Mouse (Mus musculus): ENCODE data around the gene Dync2h1. TPM values are rescaled to one million over a fixed set of nuclear protein-coding genes. Genes with fewer than 3 reads are reported as not detected.
"Not testable (repeated sequence)": the region's sequence is repeated elsewhere in the genome, so short reads cannot be mapped to it uniquely, and the experiment has no call there.

Gene Dync2h1
- total RNA-seq, 2 experiments from 2014 or later: 1.7 to 2.1 TPM

DNA sequence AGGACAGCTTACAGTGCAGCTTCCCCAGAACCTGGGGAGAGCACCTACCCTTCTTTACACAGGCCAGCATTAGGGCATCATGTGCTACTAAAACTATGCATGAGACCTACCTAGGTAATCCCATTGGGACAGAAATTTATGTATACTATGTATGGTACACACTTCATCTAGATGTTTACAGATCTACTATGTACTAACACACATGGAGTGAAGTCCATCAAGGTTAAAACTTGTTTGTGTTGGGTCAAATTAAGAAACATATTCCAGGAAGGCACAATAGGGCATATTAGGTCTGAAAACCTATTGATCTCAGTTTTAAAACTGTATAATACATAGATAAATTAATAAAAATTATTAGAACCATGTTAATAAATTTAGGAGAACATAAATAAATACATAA is 168.6 kb downstream of the Dync2h1 start:
- DNase-seq: no peak

DNA sequence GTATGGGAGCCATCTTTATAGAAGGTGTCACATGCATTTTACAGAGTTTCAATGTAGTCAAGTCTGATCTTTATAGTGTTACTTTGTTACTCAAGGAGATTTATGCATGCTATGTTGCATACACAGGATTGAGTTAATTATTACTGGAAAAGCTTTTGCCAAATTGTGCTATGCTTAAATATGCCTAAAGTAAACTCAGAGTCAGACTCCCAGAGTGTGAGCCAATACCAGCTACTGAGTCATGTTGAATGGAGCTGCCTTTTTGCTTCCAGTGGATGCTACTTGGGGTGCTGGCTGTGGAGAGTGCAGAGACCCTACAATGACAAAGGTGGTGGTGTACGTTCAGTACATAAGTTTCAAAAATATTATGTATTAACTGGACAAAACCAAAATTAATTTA is 169.5 kb downstream of the Dync2h1 start:
- no peak for DNase-seq

- DNase-seq: no peak
Observed at GRCm38 (mm10) chr9:7009785-7010184, 174.5 kb downstream of the Dync2h1 start.

GRCm38 (mm10) chr9:6994865-6995264 is 189.4 kb downstream of the Dync2h1 start:
- no peak for DNase-seq

- no peak for DNase-seq
Observed at GRCm38 (mm10) chr9:6994275-6994674, 190.0 kb downstream of the Dync2h1 start.

DNA sequence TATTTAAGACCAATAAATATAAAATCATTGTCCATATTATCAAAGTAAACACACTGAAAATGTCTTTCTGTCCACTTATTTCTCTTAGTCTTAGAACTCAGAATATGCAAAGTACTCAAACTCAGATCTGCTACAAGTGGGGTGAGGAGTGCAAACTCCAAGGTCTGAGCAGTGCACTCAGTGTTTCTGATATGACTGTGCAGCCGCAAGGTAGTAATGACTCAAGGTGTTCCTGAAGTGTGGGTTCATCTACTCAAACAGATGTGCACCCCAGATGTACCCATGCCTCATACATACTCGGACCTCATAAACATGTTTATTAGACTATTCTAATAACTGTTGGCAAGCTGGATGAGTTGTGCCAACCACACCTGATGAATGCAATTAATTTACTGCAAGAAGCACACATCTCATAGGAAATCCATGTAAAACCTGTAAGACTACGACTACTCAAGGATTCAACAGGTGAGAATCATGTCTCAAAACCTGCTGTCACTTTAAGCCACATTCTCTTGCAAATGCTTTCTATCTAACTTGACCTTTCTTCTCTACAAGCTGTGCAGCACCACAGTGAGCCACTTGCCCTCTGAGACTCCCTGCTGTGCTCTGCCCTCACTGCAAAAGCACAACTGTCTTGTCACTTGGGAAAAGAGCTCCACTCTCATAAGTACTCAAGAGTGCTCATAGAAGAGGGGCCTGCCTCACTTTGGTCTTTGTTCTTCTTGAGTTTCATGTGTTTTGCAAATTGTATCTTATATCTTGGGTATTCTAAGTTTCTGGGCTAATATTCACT is 195.2 kb downstream of the Dync2h1 start:
- DNase-seq: no peak

- DNase-seq: no peak
Observed at GRCm38 (mm10) chr9:6986161-6986560, 198.1 kb downstream of the Dync2h1 start.

- no peak for DNase-seq
Observed at GRCm38 (mm10) chr9:6969171-6969570, 215.1 kb downstream of the Dync2h1 start.

- no peak for DNase-seq
Observed at GRCm38 (mm10) chr9:6965006-6965405, 219.2 kb downstream of the Dync2h1 start.

DNA sequence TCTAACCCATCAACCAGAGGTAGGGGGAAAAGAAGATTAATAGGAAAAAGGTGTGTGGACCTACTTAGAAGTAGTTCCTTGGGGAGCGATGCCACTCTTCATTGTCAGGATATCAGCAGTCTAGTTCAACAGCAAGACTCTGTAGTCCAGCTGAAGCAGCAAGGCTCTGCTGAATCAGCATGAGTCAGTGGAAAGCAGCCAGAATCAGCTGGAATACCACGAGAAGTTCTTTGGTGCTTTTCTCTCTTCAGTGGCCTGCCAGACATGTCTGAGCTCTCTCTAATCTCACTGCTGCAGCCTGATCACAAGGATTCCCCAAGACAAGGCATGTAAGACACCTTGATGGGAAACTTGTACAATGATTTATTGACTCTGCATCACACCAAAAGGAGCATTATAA is 225.9 kb downstream of the Dync2h1 start:
- no peak for DNase-seq

DNA sequence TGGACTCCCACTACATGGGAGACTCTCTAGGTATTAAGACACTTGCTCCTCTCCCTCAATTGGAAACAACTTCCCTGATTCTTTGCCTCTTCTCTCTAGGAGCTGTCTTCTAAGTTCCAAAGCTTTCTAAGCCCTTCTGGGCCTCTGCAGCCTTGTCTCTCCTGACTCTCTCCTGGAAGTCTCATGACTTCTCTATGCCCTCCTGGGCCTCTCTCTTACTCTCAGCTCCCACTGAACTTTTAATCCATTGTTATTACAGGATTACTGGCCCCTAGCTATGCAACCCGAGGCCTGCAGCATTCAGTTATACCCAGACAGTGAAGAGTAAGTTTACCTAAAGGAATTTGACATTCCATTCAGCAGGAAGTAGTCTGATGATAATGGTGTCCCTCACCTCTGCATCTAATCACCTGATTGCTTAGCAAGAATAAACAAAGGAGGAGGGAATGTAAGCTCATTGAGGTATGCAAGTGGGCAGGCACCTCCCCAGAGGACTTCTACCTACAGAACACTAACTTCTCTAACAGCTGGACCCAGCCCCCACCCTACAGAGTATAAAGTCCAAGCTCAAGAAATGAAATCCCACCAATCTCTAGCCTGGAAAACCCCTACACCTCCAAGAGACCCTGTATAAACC is 256.7 kb downstream of the Dync2h1 start:
- no peak for DNase-seq

DNA sequence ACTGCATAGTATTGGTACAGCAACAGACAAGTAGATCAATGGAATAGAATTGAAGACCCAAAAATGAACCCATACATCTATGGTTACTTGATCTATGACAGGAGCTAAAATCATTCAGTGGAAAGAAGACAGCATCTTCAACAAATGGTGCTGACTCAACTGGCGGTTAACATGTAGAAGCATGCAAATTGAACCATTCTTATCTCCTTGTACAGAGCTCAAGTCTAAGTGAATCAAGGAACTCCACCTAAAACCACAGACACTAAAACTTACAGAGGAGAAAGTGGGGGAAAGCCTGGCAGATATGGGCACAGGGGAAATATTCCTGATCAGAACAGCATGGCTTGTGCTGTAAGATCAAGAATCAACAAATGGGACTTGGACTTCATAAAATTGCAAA is 270.8 kb downstream of the Dync2h1 start:
- DNase-seq: no peak

- not testable (repeated sequence) for DNase-seq
Observed at GRCm38 (mm10) chr9:6910537-6910936, 273.7 kb downstream of the Dync2h1 start.

GRCm38 (mm10) chr9:6901620-6902019 is 282.6 kb downstream of the Dync2h1 start:
- no peak for DNase-seq

GRCm38 (mm10) chr9:6891331-6891730 is 292.9 kb downstream of the Dync2h1 start:
- DNase-seq: no peak

GRCm38 (mm10) chr9:6881187-6881984 is 302.9 kb downstream of the Dync2h1 start:
- DNase-seq: no peak

Other genes starting within 250 kb of the Dync2h1 start
- 10 to 100 TPM; 60.8 to 65.4 TPM for gene Dcun1d5, start 74 bp upstream of the Dync2h1 start, total RNA-seq (2021)
- gene Mmp13, start 88.1 kb upstream of the Dync2h1 start, total RNA-seq (2021): not detected
- gene Mmp12, start 159.9 kb upstream of the Dync2h1 start, total RNA-seq (2021): not detected
- not detected for gene Mmp1b, start 203.6 kb upstream of the Dync2h1 start, total RNA-seq (2021)